Mouse (Mus musculus) midbrain, embryonic 12.5 days (tissue): Measurements from ENCODE around the gene Lair1. TPM values are rescaled to one million over a fixed set of nuclear protein-coding genes. Genes with fewer than 3 reads are reported as not detected.

Experiments
- polyA plus RNA-seq: library from polyadenylated mRNA; unstranded; fragments of >200 nt; fragmentation: Nextera tagmentation; extraction: Ambion mirVana; gene quantifications from 2 replicates; pipeline ENCODE4 v1.2.1, GENCODE M21; 2016

Gene Lair1
- polyA plus RNA-seq, 1 experiment from 2014 or later, result 1.4 TPM

Other genes with a start within 250 kb of the Lair1 start
- gene Gm15448, start 237.5 kb downstream of the Lair1 start, polyA plus RNA-seq, result not detected in 2 replicates
- gene Pira2, start 218.2 kb downstream of the Lair1 start, polyA plus RNA-seq, result not detected in 2 replicates
- gene Gm14548, start 165.1 kb downstream of the Lair1 start, polyA plus RNA-seq, result not detected in 2 replicates
- gene Lilra6, start 147.7 kb downstream of the Lair1 start, polyA plus RNA-seq, result not detected in 2 replicates
- 79.8 and 87.2 TPM in 2 replicates for gene Ttyh1, start 56.2 kb upstream of the Lair1 start, polyA plus RNA-seq
- gene Leng8, start 73.8 kb upstream of the Lair1 start, polyA plus RNA-seq, result 121 and 130 TPM in 2 replicates
- 2.5 and 2.7 TPM in 2 replicates for gene Leng9, start 87.2 kb upstream of the Lair1 start, polyA plus RNA-seq
- 13.2 and 17.7 TPM in 2 replicates for gene Cdc42ep5, start 101.7 kb upstream of the Lair1 start, polyA plus RNA-seq
- not detected in 2 replicates for gene Lilra5, start 174.6 kb upstream of the Lair1 start, polyA plus RNA-seq